ENCODE assay signal across 18 mouse cellular contexts in genomic region chr15:86415951-86416350, GRCm38 (mm10).
DNase-seq lines count a peak whose midpoint lies in the region; ATAC-seq lines count a peak whose summit lies in the region.
"Had no signal": no experiment of that assay in that cellular context is flagged by ENCODE, and none has a peak within 500 bp of the region (broad histone marks: within the 10 kb centered on the region; RNA-seq: fewer than 3 reads in every experiment).

No protein-coding gene starts in this region.

- H3K9me3 ChIP-seq in neural tube, embryonic 11.5 days (ENCODE audit: control insufficient read depth, low read length), result no peaks in the 10 kb centered on the region
- no peaks in the 10 kb centered on the region for H3K9me3 ChIP-seq in hindbrain, embryonic 13.5 days
- no peaks in the 10 kb centered on the region for H3K9me3 ChIP-seq in midbrain, embryonic 16.5 days (replicated peaks; ENCODE audit: control insufficient read depth, low read length, poor library complexity, severe bottlenecking)
- H3K9me3 ChIP-seq: limb, embryonic 10.5 days; liver, embryonic 13.5 days; megakaryocyte, embryonic 14.5 days had no signal

- peak; percentile 29 for DNase-seq in neural tube, embryonic 11.5 days (ENCODE audit: low spot score)
- no peak for DNase-seq in neural tube, embryonic 10.5 days (ENCODE audit: extremely low spot score, low spot score)
- no peak for DNase-seq in natural killer cell, adult 2 months (ENCODE audit: low spot score in 2 of 2)
- DNase-seq in kidney, postnatal 4 days, result no peak
- no peak for DNase-seq in gastrocnemius, postnatal 10 days
- no peak for DNase-seq in adrenal gland, postnatal 4 days (ENCODE audit: low spot score in 2 of 2)
- DNase-seq: gastrocnemius, postnatal 36 days; heart, postnatal 36 days; kidney, postnatal 10 days; liver, embryonic 13.5 days; spleen, adult 18-20 months had no signal

- ATAC-seq in neural tube, embryonic 11.5 days (ENCODE audit: insufficient read depth, low FRiP score, low TSS enrichment), result peak; percentile 40; the same call in 1 of the 2 replicates
- peak; percentile 33; the same call in 1 of the 2 replicates for ATAC-seq in hindbrain, embryonic 13.5 days (ENCODE audit: low FRiP score)
- peak; percentile 50; the same call in 1 of the 2 replicates for ATAC-seq in midbrain, embryonic 16.5 days
- ATAC-seq: intestine, postnatal 0 days; Patski had no signal

- H3K27ac ChIP-seq in neural tube, embryonic 11.5 days (ENCODE audit: low read depth, low read length), result no peak overlapping the region
- H3K27ac ChIP-seq in hindbrain, embryonic 13.5 days, result peak overlapping the region; percentile 81
- peak overlapping the region; percentile 67 for H3K27ac ChIP-seq in midbrain, embryonic 16.5 days (ENCODE audit: low read length)
- H3K27ac ChIP-seq: limb, embryonic 10.5 days; liver, embryonic 13.5 days had no signal

- no peaks in the 10 kb centered on the region for H3K27me3 ChIP-seq in neural tube, embryonic 11.5 days (ENCODE audit: control insufficient read depth, insufficient read depth, low read length)
- peaks cover 15% of the 10 kb centered on the region; the same call in 1 of the 2 replicates for H3K27me3 ChIP-seq in hindbrain, embryonic 13.5 days
- no peaks in the 10 kb centered on the region for H3K27me3 ChIP-seq in midbrain, embryonic 16.5 days (ENCODE audit: control insufficient read depth, insufficient read depth, low read depth, low read length)
- H3K27me3 ChIP-seq: liver, embryonic 13.5 days; megakaryocyte, embryonic 14.5 days; Patski had no signal

- WGBS in neural tube, embryonic 11.5 days, result 41% methylated on average over 6 of the region's 6 CpGs
- WGBS in hindbrain, embryonic 13.5 days, result 17% methylated on average over 6 of the region's 6 CpGs
- 16% methylated on average over 6 of the region's 6 CpGs for WGBS in midbrain, embryonic 16.5 days

- no peaks in the 10 kb centered on the region for H3K36me3 ChIP-seq in neural tube, embryonic 11.5 days (ENCODE audit: control insufficient read depth, insufficient read depth, low read length)
- H3K36me3 ChIP-seq in hindbrain, embryonic 13.5 days, result no peaks in the 10 kb centered on the region
- no peaks in the 10 kb centered on the region for H3K36me3 ChIP-seq in midbrain, embryonic 16.5 days (ENCODE audit: control insufficient read depth, insufficient read depth, low read length)
- H3K36me3 ChIP-seq: limb, embryonic 10.5 days; liver, embryonic 13.5 days had no signal

- H3K4me3 ChIP-seq in neural tube, embryonic 11.5 days (ENCODE audit: low read depth, low read length), result no peak overlapping the region
- no peak overlapping the region for H3K4me3 ChIP-seq in hindbrain, embryonic 13.5 days
- H3K4me3 ChIP-seq in midbrain, embryonic 16.5 days (ENCODE audit: low read depth, low read length), result no peak overlapping the region
- H3K4me3 ChIP-seq: limb, embryonic 10.5 days; liver, embryonic 13.5 days; megakaryocyte, embryonic 14.5 days had no signal

- H3K9ac ChIP-seq in neural tube, embryonic 11.5 days (ENCODE audit: low read length), result no peak overlapping the region
- 0 out of 2 replicates have a peak overlapping the region, but pooled peaks have one; percentile 35 for H3K9ac ChIP-seq in hindbrain, embryonic 13.5 days
- no peak overlapping the region for H3K9ac ChIP-seq in midbrain, embryonic 16.5 days (ENCODE audit: low read depth, low read length)
- H3K9ac ChIP-seq: liver, embryonic 13.5 days had no signal

- no peak overlapping the region for H3K4me2 ChIP-seq in neural tube, embryonic 11.5 days (ENCODE audit: low read depth)
- H3K4me2 ChIP-seq in hindbrain, embryonic 13.5 days, result no peak overlapping the region
- no peak overlapping the region for H3K4me2 ChIP-seq in midbrain, embryonic 16.5 days (ENCODE audit: low read length)
- H3K4me2 ChIP-seq: heart, embryonic 11.5 days; liver, embryonic 13.5 days had no signal

- no peaks in the 10 kb centered on the region; the same call in 1 of the 2 replicates for H3K4me1 ChIP-seq in neural tube, embryonic 11.5 days (ENCODE audit: control insufficient read depth, insufficient read depth, low read length)
- peaks cover 71% of the 10 kb centered on the region for H3K4me1 ChIP-seq in hindbrain, embryonic 13.5 days (replicated peaks)
- peaks cover 13% of the 10 kb centered on the region for H3K4me1 ChIP-seq in midbrain, embryonic 16.5 days (ENCODE audit: control insufficient read depth, insufficient read depth, low read length)
